Mouse (Mus musculus): ENCODE data around the gene Pcsk6. TPM values are rescaled to one million over a fixed set of nuclear protein-coding genes. Genes with fewer than 3 reads are reported as not detected.
"Not testable (repeated sequence)": the region's sequence is repeated elsewhere in the genome, so short reads cannot be mapped to it uniquely, and the experiment has no call there.

Pcsk6 gene
- total RNA-seq, 1 experiment from 2014 or later, result not detected

- ATAC-seq (replicated peaks; ENCODE audit: insufficient number of reproducible peaks, low FRiP score, low TSS enrichment, poor library complexity, severe bottlenecking), result no peak
Observed at GRCm38 (mm10) chr7:65916566-65916965, 55.0 kb downstream of the Pcsk6 start.

DNA sequence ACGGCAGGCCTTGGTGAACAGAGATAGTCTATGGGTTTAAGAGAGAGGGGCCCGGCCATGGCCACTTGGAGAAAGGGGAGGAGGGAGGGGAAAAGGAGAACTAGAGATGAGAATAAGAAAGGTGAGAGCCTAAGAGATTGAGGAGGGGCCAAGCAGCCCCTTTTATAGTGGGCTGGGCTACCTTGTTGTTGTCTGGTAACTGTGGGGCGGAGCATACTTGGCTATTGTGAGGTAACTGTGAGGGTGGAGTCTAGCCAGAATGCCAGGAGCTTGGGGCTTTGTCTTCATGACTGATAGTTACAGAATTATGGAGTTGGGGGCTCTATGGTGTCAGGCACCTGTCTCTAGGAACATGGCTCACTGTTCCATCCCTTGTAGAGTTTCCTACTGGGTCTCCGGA is 56.9 kb downstream of the Pcsk6 start:
- ATAC-seq (replicated peaks; ENCODE audit: insufficient number of reproducible peaks, low FRiP score, low TSS enrichment, poor library complexity, severe bottlenecking), result no peak

- ATAC-seq (replicated peaks; ENCODE audit: insufficient number of reproducible peaks, low FRiP score, low TSS enrichment, poor library complexity, severe bottlenecking), result no peak
Observed at GRCm38 (mm10) chr7:65929398-65929797, 67.9 kb downstream of the Pcsk6 start.

GRCm38 (mm10) chr7:65930478-65930877 is 68.9 kb downstream of the Pcsk6 start:
- ATAC-seq (replicated peaks; ENCODE audit: insufficient number of reproducible peaks, low FRiP score, low TSS enrichment, poor library complexity, severe bottlenecking), result no peak

GRCm38 (mm10) chr7:65934238-65934970 is 72.9 kb downstream of the Pcsk6 start:
- ATAC-seq (replicated peaks; ENCODE audit: insufficient number of reproducible peaks, low FRiP score, low TSS enrichment, poor library complexity, severe bottlenecking), result not testable (repeated sequence)

- no peak for ATAC-seq (replicated peaks; ENCODE audit: insufficient number of reproducible peaks, low FRiP score, low TSS enrichment, poor library complexity, severe bottlenecking)
Observed at GRCm38 (mm10) chr7:65935211-65935610, 73.7 kb downstream of the Pcsk6 start.

DNA sequence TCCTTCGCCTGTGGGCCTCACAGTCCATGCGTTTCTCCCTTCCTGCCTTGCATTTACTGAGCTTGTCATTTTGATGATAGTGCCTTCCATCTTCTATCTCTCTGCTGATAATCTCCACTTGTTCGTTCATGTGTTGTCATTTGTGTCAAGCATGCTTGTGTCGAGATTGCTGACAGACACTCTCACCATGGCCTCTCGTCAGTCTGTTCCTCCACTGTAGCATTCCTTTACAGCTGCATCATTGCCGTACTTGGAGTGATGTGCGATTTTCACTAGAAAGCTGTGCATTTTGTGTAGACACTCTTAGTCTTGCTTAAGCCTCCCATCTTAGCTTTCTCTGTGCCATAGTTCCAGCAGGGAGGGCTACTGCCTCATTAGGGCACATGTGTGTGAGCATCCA is 79.5 kb downstream of the Pcsk6 start:
- ATAC-seq (replicated peaks; ENCODE audit: insufficient number of reproducible peaks, low FRiP score, low TSS enrichment, poor library complexity, severe bottlenecking), result no peak

- ATAC-seq (replicated peaks; ENCODE audit: insufficient number of reproducible peaks, low FRiP score, low TSS enrichment, poor library complexity, severe bottlenecking), result no peak
Observed at GRCm38 (mm10) chr7:65945342-65945993, 83.9 kb downstream of the Pcsk6 start.

DNA sequence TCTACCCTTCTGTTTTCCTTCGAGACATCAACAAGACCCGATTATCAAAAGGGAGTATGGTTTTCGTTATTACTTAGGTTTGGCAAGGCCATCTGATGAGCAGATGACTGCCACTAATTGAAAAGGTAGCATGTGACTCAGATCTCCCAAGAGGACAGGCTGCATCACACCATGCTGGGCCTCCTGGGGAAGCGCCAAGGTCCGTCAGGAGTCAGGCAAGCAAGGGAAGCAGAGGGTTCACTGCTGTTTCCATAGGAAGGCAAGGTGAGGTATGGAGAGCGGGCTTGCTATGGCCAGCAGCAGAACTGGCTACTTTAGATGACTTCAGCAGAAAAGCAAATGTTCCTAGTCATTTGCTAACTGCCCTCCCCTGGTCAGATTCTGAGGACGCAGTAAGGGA is 84.9 kb downstream of the Pcsk6 start:
- ATAC-seq (replicated peaks; ENCODE audit: insufficient number of reproducible peaks, low FRiP score, low TSS enrichment, poor library complexity, severe bottlenecking), result no peak

GRCm38 (mm10) chr7:65948891-65949290 is 87.4 kb downstream of the Pcsk6 start:
- ATAC-seq (replicated peaks; ENCODE audit: insufficient number of reproducible peaks, low FRiP score, low TSS enrichment, poor library complexity, severe bottlenecking), result no peak

GRCm38 (mm10) chr7:65954583-65954982 is 93.0 kb downstream of the Pcsk6 start:
- ATAC-seq (replicated peaks; ENCODE audit: insufficient number of reproducible peaks, low FRiP score, low TSS enrichment, poor library complexity, severe bottlenecking), result no peak

- ATAC-seq (replicated peaks; ENCODE audit: insufficient number of reproducible peaks, low FRiP score, low TSS enrichment, poor library complexity, severe bottlenecking), result no peak
Observed at GRCm38 (mm10) chr7:65955304-65956220, 94.0 kb downstream of the Pcsk6 start.

DNA sequence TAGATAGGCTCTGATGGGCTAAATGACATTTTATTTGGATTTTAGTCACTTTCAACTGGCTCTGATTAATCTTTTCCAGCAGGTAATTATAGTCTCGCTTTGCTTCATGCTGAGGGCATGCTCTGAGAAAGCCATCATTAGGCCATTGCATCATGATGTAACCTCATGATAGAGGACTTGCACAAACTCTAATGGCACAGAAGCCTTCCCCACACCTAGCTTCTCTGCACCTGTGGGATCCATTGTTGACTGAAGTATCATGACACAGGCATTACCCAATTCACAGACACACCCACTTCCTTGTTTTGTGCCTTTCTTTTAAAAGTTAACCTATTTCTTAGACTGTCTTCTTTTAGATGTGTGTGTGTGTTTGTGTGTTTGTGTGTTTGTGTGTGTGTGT is 95.7 kb downstream of the Pcsk6 start:
- ATAC-seq (replicated peaks; ENCODE audit: insufficient number of reproducible peaks, low FRiP score, low TSS enrichment, poor library complexity, severe bottlenecking), result no peak

- no peak for ATAC-seq (replicated peaks; ENCODE audit: insufficient number of reproducible peaks, low FRiP score, low TSS enrichment, poor library complexity, severe bottlenecking)
Observed at GRCm38 (mm10) chr7:65958105-65958504, 96.6 kb downstream of the Pcsk6 start.

GRCm38 (mm10) chr7:65959221-65959924 is 97.8 kb downstream of the Pcsk6 start:
- no peak for ATAC-seq (replicated peaks; ENCODE audit: insufficient number of reproducible peaks, low FRiP score, low TSS enrichment, poor library complexity, severe bottlenecking)

- no peak for ATAC-seq (replicated peaks; ENCODE audit: insufficient number of reproducible peaks, low FRiP score, low TSS enrichment, poor library complexity, severe bottlenecking)
Observed at GRCm38 (mm10) chr7:65962611-65963010, 101.1 kb downstream of the Pcsk6 start.

DNA sequence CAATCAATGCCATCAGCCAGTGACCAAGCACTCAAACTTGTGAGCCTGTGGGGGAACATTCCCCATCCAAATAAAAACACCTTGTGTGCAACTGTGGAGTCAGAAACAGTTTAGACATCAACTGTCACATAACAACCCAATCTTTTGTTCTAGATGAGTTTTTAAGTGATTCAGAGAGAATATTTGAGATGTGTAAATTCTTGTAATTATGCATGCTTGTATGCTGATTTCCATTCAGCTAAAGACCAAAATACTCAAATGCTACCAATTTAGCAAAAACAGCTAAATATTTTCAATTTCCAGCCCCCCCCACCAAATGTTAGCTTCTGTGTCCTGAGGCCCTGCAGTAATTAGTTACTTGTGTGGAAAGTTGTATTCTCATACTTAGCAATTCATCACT is 102.9 kb downstream of the Pcsk6 start:
- no peak for ATAC-seq (replicated peaks; ENCODE audit: insufficient number of reproducible peaks, low FRiP score, low TSS enrichment, poor library complexity, severe bottlenecking)

- ATAC-seq (replicated peaks; ENCODE audit: insufficient number of reproducible peaks, low FRiP score, low TSS enrichment, poor library complexity, severe bottlenecking), result no peak
Observed at GRCm38 (mm10) chr7:65971301-65971700, 109.8 kb downstream of the Pcsk6 start.

GRCm38 (mm10) chr7:65977286-65977685 is 115.8 kb downstream of the Pcsk6 start:
- no peak for ATAC-seq (replicated peaks; ENCODE audit: insufficient number of reproducible peaks, low FRiP score, low TSS enrichment, poor library complexity, severe bottlenecking)

Data from monocyte, adult 5-6 weeks (primary cell).